Mouse (Mus musculus) layer of hippocampus, adult 11-12 months (tissue): ENCODE results near the gene Nfic.
A peak's percentile ranks its signal among the peaks of the same experiment; 100 is the strongest.

Experiments
- DNase-seq: peaks from one replicate; pipeline ENCODE4 v3.0.0; 2022; ENCODE audit warnings: low spot score

The Nfic gene

GRCm38 (mm10) chr10:81404082-81404481, 51.4 kb downstream of the Nfic start:
- DNase-seq = no peak

GRCm38 (mm10) chr10:81403511-81403910, 51.9 kb downstream of the Nfic start:
- DNase-seq = no peak

- DNase-seq = no peak
Measured at GRCm38 (mm10) chr10:81402227-81402765, 53.1 kb downstream of the Nfic start.

- DNase-seq = peak; percentile 69
Measured at GRCm38 (mm10) chr10:81401521-81402226, 53.8 kb downstream of the Nfic start.

- DNase-seq = no peak
Measured at GRCm38 (mm10) chr10:81401205-81401520, 54.3 kb downstream of the Nfic start.

GRCm38 (mm10) chr10:81400371-81401204, 54.8 kb downstream of the Nfic start:
- DNase-seq = no peak

- DNase-seq = no peak
Measured at GRCm38 (mm10) chr10:81399798-81400308, 55.6 kb downstream of the Nfic start.

GRCm38 (mm10) chr10:81399296-81399695, 56.1 kb downstream of the Nfic start:
- no peak for DNase-seq

GRCm38 (mm10) chr10:81396749-81397148, 58.7 kb downstream of the Nfic start:
- no peak for DNase-seq

GRCm38 (mm10) chr10:81395865-81396264, 59.6 kb downstream of the Nfic start:
- no peak for DNase-seq

- DNase-seq = no peak
Measured at GRCm38 (mm10) chr10:81395127-81395526, 60.3 kb downstream of the Nfic start.

GRCm38 (mm10) chr10:81393456-81394063, 61.9 kb downstream of the Nfic start:
- DNase-seq = no peak

GRCm38 (mm10) chr10:81392781-81393185, 62.7 kb downstream of the Nfic start, which contains the start of gene Smim24:
Gene Smim24 (plus strand): TSS chr10:81393051.
- DNase-seq = no peak

GRCm38 (mm10) chr10:81392270-81392669, 63.2 kb downstream of the Nfic start:
- no peak for DNase-seq

GRCm38 (mm10) chr10:81390678-81390965, 64.8 kb downstream of the Nfic start:
- DNase-seq = no peak

GRCm38 (mm10) chr10:81389801-81390677, 65.4 kb downstream of the Nfic start:
- peak; percentile 75 for DNase-seq

GRCm38 (mm10) chr10:81389373-81389772, 66.1 kb downstream of the Nfic start:
- no peak for DNase-seq

- DNase-seq = no peak
Measured at GRCm38 (mm10) chr10:81388505-81389055, 66.9 kb downstream of the Nfic start, which contains the start of gene Gm48552. Gene Gm48552 (plus strand): TSS chr10:81389005.

GRCm38 (mm10) chr10:81387716-81388115, 67.7 kb downstream of the Nfic start:
- DNase-seq = no peak

- no peak for DNase-seq
Measured at GRCm38 (mm10) chr10:81385603-81386306, 69.7 kb downstream of the Nfic start.

GRCm38 (mm10) chr10:81384605-81384982, 70.8 kb downstream of the Nfic start:
- DNase-seq = no peak
